Mouse (Mus musculus) heart, postnatal 0 days (tissue): ENCODE measurements at regions not wholly inside any gene's neighbourhood (a gene's known extent, or its start where the extent isn't known, plus 50 kb on each side); places are given as distances from the start of the nearest gene placed in this dataset.

Experiments used
- CTCF ChIP-seq: IDR thresholded peaks from 2 replicates; pipeline ENCODE4 v1.5.1; 2016; ENCODE audit warnings: antibody characterized with exemption, control low read depth, low read depth
- EP300 ChIP-seq: IDR thresholded peaks from 2 replicates; pipeline ENCODE4 v1.6.1; 2016; ENCODE audit warnings: antibody characterized with exemption, low read depth

- TF ChIP-seq CTCF (no peak), EP300 (no peak)
Observed at GRCm38 (mm10) chr14:71723526-71723925, 768.1 kb downstream of the Gm9195 start.
